Mouse (Mus musculus) ES-E14 (cell line): ENCODE results near the gene Nebl.

Experiments used
- CHD2 ChIP-seq: IDR thresholded peaks from 2 replicates; pipeline ENCODE4 v1.6.1; 2014; ENCODE audit warnings: mild to moderate bottlenecking, low read depth, low read length, inconsistent platforms
- MAFK ChIP-seq: IDR thresholded peaks from 2 replicates; pipeline ENCODE4 v1.6.1; 2014; ENCODE audit warnings: mild to moderate bottlenecking, low read depth, low read length, inconsistent platforms; ENCODE audit not compliant: insufficient read depth
- ZC3H11A ChIP-seq: IDR thresholded peaks from 2 replicates; pipeline ENCODE4 v1.6.1; 2012; ENCODE audit warnings: low read depth, mild to moderate bottlenecking, inconsistent platforms, low read length, borderline replicate concordance

DNA sequence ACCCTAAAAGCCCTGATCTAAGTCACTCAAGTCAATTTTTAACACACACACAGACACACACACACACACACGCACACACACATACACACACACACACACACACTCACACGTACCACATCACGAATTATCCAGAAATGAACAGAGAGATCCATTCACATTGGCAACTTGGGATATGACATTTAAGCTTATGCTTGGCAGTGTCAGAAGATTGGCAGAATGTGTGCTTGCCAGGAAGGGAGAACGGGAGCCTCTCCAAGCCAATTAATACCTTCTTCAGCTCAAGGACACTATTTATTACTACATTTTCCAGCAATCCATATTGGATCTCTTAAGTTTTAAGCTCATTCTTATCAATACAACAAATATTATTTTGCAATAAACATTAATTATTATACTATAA lies 303.1 kb downstream of the Nebl start:
- TF ChIP-seq MAFK = no peak
- no peak for TF ChIP-seq CHD2
- TF ChIP-seq ZC3H11A = no peak
